Mouse (Mus musculus): ENCODE measurements around the gene Krt76.

Krt76 gene

DNA sequence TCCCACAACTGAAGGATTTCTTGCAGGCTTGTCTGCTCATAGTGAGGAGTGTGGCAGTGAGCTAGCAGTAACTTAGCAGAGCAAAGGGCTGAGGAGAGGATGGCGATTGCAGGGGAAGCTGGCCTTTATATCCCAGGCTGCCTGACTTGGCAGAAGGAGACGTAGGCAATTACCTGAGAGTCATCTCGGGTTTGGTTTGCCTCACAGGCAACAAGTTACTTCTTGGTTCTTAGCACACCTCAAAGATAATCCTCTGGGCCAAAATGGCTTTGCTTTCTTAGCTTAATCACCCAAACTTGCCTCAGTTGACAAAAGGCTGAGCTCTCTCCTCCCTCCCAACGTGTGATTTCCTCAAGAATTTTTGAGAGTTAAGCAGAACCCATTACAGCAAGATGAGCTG lies at the start of gene Krt76:
Krt76 (minus strand) TSS at position 101 of the 400 bp plus-strand sequence.
- DNase-seq (ENCODE audit: low spot score in 2 of 2) = no peak

DNA sequence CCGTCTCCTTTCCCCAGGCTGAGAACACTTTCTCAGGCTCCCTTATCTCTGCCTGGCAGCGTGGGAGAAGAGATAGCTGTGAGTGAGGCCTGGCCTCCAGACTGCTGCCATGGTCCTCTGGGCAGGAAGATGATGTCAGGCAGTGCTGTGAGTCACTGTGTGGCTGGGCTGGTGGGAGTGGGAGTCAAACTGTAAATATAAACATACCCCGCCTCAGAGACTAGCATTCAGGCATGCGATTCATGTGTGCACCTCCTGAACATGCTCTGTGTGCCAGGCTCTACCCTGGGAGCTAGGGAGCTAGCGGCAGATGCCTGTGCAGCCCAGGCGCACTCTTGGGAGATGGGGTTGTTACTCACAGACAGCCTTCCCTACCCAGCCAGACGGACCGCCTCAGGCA lies 49.2 kb upstream of the Krt76 start:
- DNase-seq (ENCODE audit: low spot score in 2 of 2) = no peak

DNA sequence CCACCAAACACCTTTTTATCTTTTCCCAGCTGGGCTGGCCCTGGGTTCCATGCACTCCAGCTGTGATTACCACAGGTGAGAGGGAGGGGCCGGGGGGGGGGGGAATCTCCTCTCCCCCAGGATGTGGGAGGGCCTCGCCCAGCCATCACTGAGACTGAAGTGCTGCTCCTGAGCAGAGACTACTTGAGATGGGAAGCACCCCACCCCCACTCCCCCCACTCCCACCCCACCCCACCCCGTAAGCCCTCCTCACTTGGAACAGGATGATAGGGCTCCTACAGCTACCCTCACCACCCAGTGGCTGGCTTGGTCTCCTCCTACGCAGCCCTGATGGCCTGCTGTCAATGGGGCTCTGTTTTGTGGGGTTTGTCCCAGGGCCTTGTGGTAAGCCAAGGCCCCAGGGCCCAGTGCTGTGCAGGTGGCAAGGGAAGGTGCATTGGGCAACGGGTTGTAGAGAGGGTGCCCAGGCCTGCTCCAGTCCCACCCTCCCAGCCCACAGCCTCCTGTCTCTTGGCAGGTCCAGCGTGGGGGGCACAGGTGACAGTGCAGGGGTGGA lies 47.6 kb upstream of the Krt76 start, which contains the start of gene Krt79:
Krt79 (minus strand) TSS at position 51 of the 556 bp plus-strand sequence.
- DNase-seq (ENCODE audit: low spot score in 2 of 2) = no peak

DNA sequence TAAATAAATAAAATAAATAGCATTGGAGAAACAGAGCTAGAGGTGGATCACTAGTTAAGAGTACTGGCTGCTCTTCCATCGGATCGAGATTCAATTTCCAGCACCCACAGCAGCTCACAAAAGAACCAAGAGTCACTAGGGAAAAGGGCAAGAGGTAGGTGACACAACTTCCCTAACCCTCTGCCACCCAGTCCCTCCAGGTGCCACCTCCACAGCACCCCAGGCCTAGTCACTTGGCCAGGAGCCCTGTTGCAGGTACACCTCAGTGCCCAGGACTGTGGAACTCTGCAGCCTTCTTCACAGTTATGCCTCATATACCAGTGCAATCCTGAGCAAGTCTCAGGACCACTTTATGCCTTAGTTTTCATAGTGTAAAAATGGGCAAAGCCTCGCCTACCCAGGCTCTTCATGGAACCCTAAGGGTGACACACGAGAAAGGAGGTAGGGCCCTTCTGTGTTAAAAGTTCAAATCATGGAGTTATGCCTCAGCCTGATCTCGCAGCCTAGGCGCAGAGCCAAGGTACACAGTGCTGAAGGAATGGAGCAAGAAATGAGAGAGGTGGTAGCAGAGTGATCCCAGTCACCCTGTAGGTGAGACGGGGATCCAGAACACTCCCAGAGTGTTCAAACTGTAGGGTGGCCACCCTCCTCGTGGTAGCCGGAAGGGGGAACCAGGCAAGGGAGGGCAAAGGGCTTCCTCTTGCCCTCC lies 46.0 kb upstream of the Krt76 start:
- DNase-seq (ENCODE audit: low spot score in 2 of 2) = no peak

DNA sequence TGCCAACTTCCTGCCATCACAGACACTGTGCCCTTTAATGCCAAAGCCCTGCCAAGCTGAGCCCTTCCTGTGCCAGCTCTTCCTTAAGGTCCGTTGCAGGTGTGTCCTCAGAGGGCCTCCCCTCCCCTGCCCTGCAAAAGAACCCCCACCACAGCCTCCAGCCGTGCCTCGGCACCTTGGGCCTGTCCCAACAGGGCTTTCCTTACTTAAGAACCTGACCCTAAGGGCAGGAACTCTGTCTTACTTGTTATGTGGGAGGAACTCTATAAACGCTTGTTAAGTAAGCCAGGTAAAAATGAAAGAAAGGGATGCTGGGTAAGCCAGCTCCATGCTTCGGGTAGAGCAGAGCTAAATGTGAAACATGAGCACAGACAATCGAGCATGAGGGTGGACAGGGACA lies 40.3 kb upstream of the Krt76 start:
- DNase-seq (ENCODE audit: low spot score in 2 of 2) = no peak

DNA sequence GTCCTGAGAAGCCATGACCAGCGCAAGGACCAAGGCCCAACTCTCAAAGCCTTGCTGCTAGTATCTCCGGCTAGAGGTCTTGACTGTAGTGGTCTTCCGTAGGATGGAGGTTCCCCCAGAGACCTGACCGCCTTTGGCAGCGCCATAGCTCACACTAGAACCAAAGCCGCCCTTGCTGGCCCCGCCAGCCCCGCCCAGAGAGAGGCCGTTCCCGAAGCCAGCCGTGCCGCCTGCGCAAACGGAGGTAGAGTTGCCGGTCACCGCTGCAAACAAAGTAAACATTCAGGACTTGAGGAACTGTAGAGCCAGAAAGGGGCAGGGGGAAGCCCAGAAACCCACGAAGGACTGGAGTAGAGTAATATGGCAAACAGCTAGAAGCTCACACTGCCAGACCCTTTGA lies 36.9 kb upstream of the Krt76 start:
- DNase-seq (ENCODE audit: low spot score in 2 of 2) = no peak

DNA sequence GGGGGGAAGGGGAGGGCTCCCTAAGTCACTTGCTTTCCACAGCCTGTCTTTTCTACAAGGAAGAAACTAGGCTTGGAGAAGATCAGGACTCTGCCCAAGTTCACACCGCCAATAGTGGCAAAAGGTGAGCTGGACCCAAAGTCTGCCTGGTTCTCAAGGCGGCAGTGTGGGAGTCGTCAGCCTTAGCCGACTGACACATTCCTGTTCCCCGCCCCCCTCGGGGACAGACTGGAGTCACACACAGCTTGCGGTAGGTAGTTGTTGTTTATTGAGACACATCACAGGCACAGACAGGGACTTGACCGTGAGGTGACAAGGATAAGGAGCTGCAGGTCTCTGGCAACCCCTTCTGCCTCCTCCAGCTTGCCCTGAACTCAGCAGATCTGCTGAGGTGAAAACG lies 36.4 kb upstream of the Krt76 start:
- no peak for DNase-seq (ENCODE audit: low spot score in 2 of 2)

DNA sequence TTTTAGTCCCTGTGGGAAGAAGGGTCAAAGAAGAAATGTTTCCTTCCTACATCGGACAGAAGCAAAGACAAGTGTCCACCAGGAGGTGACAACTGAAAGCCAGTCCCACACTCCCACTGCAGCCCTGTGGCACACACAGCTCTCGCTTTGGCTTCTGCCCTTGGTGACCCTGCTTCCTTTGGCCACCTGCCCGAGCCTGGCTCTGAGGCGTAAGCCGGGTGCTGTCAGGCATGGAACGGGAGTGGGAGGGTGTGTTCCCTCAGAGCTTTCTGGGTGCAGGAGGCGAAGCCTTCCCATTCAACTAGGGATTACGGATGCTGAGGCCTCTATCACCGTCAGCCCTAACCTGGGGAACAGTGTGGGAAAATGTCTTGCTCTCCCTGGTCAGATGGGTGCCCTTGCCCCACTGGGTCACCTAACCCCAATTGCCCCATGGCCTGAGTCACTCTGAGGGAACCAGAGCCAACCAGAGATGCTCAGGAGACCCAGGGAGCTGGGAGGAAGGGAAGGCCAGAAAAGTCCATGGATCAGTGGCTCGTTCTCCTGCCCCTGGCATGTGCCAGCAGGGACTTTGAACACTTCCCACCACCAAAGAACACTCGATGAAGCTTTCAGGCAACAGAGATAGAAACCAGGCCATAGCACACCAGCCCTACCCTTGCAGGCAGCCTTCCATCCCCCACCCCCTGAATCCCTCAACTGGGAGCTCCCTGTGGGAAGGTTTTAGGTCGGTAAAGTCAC lies 34.8 kb upstream of the Krt76 start:
- DNase-seq (ENCODE audit: low spot score in 2 of 2) = no peak

DNA sequence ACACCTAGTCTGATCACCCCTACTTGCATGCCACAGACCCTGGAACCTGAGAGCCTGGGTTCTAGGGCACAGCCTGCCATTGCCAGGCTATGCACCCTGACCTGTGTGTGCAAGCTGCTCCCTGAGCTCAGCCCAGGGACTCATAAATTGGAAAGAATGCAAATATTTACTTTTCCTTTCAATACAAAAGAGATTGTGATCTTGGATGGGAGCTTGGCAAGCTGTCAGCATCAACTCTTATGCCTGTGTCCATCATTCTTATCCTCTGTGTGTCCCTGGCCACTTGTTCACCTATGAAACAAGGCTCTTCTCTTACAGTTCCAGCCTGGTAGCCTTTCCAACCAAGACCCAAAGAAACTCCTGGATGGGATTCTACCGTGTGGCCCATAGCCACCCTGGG lies 32.3 kb upstream of the Krt76 start:
- no peak for DNase-seq (ENCODE audit: low spot score in 2 of 2)

DNA sequence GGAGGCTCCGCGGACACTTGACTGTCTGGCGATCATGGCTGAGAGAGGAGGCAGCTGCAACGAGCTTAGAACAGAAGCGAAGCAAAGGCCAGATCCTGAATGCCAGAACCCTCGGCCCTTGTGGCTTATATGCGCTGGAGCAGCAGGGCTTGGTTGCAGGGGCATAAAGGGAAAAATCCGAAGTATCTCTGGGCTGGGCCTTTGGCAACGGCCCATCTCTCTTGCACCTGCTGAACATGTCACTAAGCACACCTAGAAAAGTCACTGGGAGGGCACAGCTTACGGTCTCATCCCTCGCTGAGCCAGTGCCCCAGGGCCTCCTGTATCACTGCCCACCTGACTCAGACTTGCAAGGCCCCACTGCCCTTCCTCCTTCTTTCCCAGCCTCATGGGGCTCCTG lies 31.9 kb upstream of the Krt76 start, which contains the start of gene Krt4:
Krt4 (minus strand) TSS at position 101 of the 400 bp plus-strand sequence.
- DNase-seq (ENCODE audit: low spot score in 2 of 2) = no peak

DNA sequence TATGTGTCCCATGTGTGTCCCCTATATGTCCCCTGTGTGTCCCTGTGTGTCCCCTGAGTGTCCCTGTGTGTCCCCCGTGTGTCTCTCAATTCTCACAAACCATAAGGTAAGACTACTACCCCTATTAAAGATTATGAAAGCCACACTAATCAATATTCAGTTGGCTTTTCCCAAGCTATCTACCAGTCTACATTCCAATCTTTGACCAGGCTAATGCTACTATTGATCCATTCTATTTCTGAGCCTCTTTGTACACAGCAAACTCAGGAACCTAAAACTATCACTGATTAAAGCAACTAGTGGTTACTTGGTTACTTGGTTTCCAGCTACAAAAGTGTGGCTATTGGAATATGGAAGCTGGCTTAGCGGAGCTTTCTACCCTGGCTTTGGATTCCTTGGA lies 29.6 kb upstream of the Krt76 start:
- DNase-seq (ENCODE audit: low spot score in 2 of 2) = no peak

DNA sequence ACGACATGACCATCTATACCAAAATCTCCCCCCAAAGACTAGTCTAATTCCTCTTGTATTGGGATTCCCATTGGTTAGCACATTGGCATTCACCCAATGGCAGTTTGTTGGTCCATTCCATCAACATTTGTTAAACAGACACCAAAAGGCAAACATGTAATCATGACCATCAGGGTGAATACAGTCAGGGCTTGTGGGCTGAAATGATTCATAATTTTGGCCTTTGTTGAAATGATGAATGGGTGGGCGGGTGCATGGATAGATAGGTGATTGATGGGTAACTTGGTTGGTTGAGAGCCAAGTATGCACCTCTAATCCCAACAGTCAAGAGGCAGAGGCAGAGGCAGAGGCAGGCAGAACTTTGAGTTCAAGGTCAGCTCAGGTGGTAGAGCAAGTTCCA lies 23.4 kb upstream of the Krt76 start:
- DNase-seq (ENCODE audit: low spot score in 2 of 2) = no peak

DNA sequence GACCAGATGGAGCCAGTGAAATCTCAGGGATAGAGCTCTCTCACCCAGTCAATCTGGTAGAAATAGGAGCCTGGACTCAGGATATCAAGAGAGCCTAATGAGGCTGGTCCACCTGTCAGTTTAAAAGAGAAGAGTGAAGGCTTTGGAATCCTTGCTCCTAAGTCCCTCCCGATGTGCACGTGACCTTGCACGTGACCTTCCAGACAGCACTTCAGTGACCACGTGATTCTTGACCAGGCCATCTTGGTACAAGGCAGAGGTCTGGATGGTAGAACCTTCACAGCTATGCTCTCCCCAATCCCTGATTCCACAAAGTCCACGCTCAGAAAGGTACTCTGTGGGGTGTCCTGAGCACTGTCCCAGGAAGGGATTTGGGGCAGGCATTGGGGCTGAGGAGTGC lies 12.1 kb upstream of the Krt76 start:
- DNase-seq (ENCODE audit: low spot score in 2 of 2) = no peak

DNA sequence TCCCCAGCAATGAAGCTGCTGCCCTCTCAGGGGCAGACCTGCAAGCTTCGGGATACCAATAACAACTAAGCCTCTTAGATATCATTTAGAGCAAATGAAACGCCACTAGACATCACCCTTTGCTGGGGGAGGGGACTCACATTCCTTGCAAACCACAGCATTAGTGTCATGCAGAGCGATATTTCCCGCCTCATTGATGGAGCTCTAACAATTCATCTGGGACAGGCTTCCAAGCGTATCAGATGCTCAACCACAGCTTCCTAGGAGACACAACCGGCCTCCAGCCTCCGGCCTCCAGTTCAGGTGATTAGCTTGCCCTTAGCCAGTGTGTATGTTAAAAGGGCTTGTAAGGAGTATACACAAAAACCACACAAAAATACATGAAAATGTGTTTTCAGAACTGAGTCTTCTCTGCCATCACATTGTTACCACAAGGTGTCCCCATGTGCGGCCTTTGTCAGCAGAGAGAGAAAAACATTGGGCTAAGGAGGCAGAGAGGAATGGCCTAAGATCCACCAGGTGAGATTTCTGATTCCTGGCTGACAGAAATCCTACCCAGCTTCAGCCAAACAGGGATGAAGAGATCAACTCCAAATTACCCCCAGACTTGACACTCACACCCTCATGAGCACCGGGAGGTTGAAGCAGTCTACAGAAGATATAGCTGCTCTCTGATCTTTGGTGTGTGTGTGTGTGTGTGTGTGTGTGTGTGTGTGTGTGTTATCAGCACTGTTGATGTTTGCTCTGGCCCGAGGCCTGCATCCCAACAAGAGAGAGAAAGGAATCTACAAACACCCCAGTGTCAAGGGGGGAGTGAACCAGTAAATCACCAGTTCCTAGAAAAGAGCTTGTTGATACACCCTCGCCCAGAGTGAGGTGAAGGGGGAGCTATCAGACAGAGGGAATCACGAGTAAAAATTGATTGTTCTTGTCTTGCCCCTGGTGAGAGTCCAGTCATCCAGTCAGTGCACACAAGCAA lies 9.7 kb upstream of the Krt76 start:
- no peak for DNase-seq (ENCODE audit: low spot score in 2 of 2)

DNA sequence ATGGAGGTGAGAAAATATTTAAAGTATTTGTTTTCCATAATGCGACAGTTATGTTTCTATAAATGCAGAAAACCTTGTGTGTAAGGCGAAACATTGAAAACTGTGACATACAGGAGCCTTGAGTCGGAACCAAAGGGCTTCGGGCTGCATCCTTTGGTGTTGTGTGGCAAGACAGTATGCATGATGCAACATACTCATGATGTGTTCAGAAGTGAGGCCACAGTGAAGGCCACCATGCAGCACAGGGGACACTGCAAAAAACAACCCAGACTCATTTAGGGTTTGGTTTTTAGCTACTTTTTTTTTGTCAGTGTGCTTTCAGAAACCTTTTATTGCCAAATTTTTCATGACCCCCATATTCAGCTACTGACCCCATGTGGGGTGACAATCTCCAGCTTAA lies 2.5 kb upstream of the Krt76 start:
- no peak for DNase-seq (ENCODE audit: low spot score in 2 of 2)

DNA sequence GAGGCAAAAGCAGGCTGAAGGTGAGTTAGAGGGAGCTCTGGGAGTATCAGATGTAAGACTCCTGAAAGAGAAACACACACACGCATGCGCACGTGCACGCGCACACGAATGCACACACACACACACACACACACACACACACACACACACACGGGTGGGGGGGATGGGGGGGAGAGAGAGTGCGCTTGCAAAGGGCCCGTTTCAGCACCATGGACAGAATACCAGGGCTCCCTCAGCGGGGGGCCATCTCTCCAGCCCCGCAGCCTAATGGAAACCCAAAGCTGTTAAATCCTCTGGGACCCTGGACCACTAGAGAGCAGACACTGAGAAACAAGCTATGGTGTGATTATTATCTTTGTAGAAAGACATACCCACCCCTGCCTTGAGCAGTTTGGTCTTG lies 12.9 kb downstream of the Krt76 start:
- no peak for DNase-seq (ENCODE audit: low spot score in 2 of 2)

DNA sequence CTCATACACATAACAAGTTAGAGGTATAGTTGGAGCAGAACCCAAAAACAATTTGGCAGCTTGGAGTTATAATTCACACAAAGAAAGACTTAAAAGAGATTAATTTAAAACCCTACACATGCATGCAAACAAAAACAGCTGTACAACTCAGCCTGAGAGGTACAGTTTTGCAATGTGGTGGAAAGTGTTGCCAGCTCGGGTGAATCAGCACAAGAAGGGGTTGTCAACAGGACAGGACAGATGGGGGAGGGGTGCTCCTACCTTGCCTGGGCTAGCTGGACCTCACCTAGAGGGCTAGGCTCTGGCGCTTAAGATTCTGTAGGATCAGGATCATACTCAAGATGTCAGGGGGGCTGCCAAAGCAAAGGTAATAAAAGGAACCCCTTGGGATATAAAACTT lies 14.7 kb downstream of the Krt76 start:
- no peak for DNase-seq (ENCODE audit: low spot score in 2 of 2)

DNA sequence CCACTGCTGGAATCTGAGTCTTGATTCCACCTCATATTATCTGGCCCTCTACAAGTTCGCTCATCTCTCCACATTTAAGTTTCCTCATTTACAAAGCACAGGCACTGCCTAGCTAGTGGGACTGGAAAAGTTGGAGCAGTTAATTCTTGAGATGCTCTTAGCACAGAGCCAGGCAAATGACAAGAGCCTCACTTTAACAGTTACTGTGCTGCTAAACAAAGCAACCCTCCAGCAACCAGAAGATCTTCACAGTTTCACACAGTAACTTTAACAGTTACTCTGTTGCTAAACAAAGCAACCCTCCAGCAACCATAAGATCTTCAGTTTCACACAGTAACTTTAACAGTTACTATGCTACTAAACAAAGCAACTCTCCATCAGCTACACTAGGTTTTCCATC lies 18.3 kb downstream of the Krt76 start:
- no peak for DNase-seq (ENCODE audit: low spot score in 2 of 2)

DNA sequence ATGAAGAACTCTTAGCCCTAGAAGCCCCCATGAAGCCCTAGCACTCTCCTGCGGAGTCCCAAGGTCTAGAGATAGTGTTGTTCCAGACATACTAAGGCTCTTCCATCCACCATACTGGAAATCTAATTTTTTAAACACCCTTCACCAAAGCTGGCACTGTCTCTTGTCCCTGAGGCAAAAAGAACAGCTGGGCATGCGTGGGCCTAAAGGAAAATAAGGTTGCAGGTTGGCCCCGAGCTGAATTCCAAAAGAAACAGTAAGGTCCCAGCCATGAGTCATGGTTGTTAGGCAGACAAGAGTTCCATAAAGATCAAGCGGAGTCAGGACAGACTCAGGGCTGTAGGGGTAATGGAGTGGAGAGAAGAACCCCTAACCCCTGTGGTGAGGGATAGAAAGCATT lies 19.5 kb downstream of the Krt76 start:
- peak in 1 of 2 experiments; percentile 29 for DNase-seq (ENCODE audit: low spot score in 2 of 2)

DNA sequence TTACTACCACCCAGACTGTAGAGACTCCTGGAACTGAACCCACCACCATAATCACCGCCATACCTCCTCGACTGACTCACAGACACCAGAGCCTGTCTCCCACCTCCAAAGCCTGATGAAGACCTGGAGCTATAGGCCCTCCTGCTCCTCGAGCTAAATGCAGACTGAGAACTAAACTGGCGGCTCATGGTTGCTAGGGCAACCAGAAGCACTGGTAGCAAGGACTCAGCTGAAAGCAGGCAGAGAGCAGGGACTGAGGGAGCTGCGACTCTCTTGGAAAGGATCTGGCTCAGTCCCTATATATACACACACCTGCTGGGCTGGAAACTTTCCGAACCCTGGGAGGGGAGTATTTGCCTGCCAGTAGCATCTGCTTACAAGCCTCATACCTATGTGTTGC lies 23.3 kb downstream of the Krt76 start, which contains the start of gene Krt77:
Krt77 (minus strand) TSS at position 275 of the 400 bp plus-strand sequence.
- DNase-seq (ENCODE audit: low spot score in 2 of 2) = peak; percentile 66 to 81

DNA sequence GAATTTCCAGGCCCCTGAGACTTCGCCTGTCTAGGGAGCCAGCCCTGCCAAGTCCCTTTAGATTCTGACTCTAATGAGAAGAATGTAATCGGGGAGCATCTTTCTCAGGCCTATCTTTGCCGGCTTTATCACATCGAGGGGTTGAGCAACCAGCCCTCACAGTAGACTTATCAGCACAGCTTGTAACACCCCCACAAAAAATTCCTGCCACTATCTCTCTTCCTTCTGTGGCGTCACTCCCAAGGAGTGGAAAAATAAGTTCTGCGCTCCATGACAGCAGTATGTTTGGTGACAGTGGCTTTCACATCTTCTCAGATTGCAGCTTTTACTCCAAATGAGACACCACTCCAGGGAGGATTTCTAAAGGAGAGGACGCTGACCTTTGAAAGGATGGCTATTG lies 26.0 kb downstream of the Krt76 start:
- peak in 1 of 2 experiments; percentile 58 for DNase-seq (ENCODE audit: low spot score in 2 of 2)

Measured in frontal cortex, postnatal 36 days (tissue).